Mouse (Mus musculus) kidney, postnatal 14 days (tissue): ENCODE results near the gene Bmp8b.
"Not testable (repeated sequence)": the region's sequence is repeated elsewhere in the genome, so short reads cannot be mapped to it uniquely, and the experiment has no call there.

Source experiments
- DNase-seq: peaks from one replicate; pipeline ENCODE4 v3.0.0; 2022; ENCODE audit warnings: mixed read lengths

The Bmp8b gene

DNA sequence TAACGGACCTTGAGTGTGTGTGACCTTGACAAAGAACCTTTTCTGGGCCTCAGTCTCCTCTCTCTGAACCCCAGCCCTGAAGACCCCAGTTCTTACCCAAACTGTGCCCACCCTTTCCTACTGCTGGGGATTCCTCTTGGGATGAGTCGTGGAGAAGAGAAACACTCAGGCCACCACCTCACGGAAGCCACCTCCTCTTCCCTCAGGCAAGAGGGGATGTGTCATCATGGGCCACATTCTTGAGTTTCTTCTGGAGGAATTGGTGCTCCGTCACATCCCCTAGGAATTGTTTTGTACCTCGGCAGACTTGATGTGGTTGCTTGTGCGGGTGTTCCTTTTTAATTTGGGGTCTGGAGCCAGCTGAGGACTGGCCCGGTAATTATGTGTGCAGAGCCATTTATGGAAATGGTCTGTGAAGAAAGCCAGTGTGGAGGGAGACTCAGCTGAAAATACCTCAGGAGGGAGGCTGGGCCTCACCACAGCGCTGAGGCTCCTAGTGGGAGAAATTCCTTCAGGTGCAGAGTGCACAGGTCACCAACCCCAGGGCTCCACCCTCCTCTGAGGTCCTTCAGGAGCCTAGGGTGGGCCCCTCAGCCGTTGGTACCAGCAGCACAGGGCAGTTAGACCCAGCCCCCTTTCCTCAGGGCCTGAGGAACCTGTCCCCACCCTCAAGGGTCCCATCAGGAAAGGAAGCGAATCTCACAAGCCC is 6.5 kb downstream of the Bmp8b start:
- not testable (repeated sequence) for DNase-seq

- DNase-seq, result no peak
Observed at GRCm38 (mm10) chr4:123112216-123112764, 7.3 kb downstream of the Bmp8b start.

GRCm38 (mm10) chr4:123114651-123115050 is 9.7 kb downstream of the Bmp8b start:
- not testable (repeated sequence) for DNase-seq

GRCm38 (mm10) chr4:123116011-123116410 is 11.0 kb downstream of the Bmp8b start, which contains the start of gene Oxct2b:
Gene Oxct2b (plus strand): TSS chr4:123116266.
- DNase-seq, result no peak

- DNase-seq, result not testable (repeated sequence)
Observed at GRCm38 (mm10) chr4:123116640-123117039, 11.7 kb downstream of the Bmp8b start.

DNA sequence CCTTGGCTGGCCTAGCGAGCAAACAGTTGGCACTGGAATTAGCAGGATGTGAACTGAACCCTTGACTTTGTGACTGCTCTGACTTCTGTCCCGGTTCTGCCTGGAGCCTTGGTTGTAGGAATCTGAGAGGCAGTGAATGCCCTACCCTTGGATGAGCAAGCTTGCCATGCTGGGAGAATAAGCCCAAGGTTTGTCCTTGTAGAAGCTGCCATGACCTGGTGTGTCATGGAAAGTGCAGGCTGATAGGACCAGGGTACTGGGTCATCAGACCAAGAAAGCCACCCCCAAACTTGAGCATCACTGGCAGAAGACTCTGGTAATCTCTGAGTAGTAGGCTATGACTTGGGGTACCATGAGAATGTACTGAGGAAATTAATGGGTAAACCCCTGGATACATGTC is 16.3 kb downstream of the Bmp8b start:
- DNase-seq, result no peak

- no peak for DNase-seq
Observed at GRCm38 (mm10) chr4:123126626-123127025, 21.7 kb downstream of the Bmp8b start.

GRCm38 (mm10) chr4:123127051-123127450 is 22.1 kb downstream of the Bmp8b start:
- no peak for DNase-seq

- DNase-seq, result no peak
Observed at GRCm38 (mm10) chr4:123137551-123137950, 32.6 kb downstream of the Bmp8b start.

- DNase-seq, result peak; percentile 90
Observed at GRCm38 (mm10) chr4:123139513-123140154, 34.7 kb downstream of the Bmp8b start, which contains the start of gene Ppie. Gene Ppie (minus strand): TSS chr4:123139951.

- DNase-seq, result no peak
Observed at GRCm38 (mm10) chr4:123147446-123148150, 42.6 kb downstream of the Bmp8b start.

GRCm38 (mm10) chr4:123152003-123152402 is 47.0 kb downstream of the Bmp8b start:
- no peak for DNase-seq

DNA sequence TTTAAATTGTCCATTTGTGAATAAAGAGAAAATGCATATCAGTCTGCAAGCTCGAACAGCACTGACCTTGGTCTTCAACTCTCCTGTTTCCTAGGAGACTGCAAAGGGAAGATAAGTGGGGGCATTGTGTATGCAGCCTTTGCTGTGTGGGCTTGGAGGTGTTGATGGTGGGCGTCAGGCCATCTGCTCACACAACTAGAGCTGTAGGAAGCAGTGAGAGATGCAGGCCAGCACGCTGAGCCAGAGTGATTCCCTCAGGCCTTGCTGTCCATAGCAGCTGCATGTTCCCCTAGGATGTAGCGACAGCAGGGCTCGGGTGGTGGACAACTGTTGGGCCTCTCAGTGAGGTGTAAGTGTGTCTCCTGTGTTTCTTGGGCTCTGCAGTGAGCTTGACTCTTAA is 48.0 kb downstream of the Bmp8b start:
- DNase-seq, result no peak

DNA sequence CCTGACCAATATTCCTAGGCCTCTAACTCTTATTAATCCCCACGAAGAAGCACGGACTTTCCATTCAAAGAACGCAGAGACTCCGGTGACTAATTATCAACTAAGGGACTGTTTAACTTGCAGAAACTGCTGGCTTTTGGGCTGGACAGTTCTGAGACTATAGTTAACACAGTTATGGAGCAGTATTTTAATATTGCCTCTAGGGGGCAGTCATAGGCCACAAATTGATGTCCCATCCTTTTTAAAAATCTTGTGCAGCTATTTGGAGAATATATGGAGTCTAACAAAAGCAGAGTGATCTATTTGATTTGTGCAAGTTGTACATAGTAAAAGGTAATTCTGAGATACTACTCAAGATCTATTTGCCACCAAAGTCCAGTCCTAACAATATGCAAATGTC is 50.0 kb downstream of the Bmp8b start:
- DNase-seq, result peak; percentile 48

GRCm38 (mm10) chr4:123155427-123155826 is 50.5 kb downstream of the Bmp8b start:
- no peak for DNase-seq

- DNase-seq, result no peak
Observed at GRCm38 (mm10) chr4:123155840-123156239, 50.9 kb downstream of the Bmp8b start.

GRCm38 (mm10) chr4:123160571-123160970 is 55.6 kb downstream of the Bmp8b start:
- no peak for DNase-seq

GRCm38 (mm10) chr4:123161251-123161650 is 56.3 kb downstream of the Bmp8b start:
- DNase-seq, result not testable (repeated sequence)

- no peak for DNase-seq
Observed at GRCm38 (mm10) chr4:123162305-123162917, 57.4 kb downstream of the Bmp8b start.

DNA sequence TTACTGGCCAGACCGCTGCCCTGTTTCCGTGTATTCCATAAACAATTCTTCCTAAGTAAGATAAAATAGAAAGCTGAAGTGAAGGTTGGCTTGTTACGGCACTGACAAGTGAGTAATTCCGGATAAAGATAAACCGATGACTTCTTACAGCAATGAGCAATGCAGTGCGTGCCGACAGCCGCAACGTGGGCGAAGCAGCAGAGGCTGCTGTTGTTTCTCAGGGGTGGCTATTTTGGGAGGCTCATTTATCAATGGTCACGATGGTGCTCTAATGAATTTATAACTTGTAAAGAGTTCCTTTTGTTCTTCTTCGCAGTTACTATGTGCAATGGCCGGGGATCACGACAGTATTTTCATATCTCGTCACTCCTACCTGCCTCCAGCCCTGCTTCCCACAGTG is 59.2 kb downstream of the Bmp8b start:
- DNase-seq, result no peak

DNA sequence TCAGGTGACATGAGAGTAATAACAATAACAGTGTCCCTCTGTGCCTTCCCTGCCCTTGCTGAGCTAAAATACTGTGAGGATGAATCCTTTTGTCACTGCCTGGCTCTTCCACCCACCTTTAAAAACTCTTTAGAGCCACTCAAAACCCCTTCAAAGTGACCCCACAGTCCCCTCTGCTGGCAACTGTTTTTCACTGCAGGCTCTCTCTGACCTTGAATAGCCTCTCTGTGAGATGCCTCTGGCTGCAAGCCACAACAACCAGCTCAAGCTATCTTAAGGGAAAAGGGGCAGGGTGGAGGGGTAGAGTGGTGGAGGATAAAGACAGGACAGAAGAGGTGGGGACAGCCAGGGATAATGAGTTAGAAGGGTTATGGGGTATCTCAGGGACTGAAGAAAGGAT is 66.8 kb downstream of the Bmp8b start:
- no peak for DNase-seq
